In genomic region chr5:98328848-98329624, GRCm38 (mm10) we compare ENCODE assay signal across 8 mouse cellular contexts. TPM values are rescaled to one million over a fixed set of nuclear protein-coding genes. Genes with fewer than 3 reads are reported as not detected.
DNase-seq lines count a peak whose midpoint lies in the region; ATAC-seq and TF ChIP-seq lines count a peak whose summit lies in the region.

Gene Cfap299, plus strand, starts transcription at chr5:98329304.

- 0 out of 2 replicates have a peak, but pooled peaks cover 3% of the 10 kb centered on the region for H3K4me1 ChIP-seq in E14TG2a.4 (replicated peaks; ENCODE audit: low read depth, low read length)
- no peaks in the 10 kb centered on the region; the same call in 1 of the 2 replicates for H3K4me1 ChIP-seq in lung, embryonic 14.5 days (ENCODE audit: insufficient read depth)
- no peaks in the 10 kb centered on the region; the same call in 1 of the 2 replicates for H3K4me1 ChIP-seq in thymus, adult 2 months (replicated peaks; ENCODE audit: control insufficient read depth, insufficient read depth, low read length)

- DNase-seq in cerebellum, adult 18-20 months: peak; percentile 76 to 90
- peak; percentile 74 for DNase-seq in forelimb bud, embryonic 11.5 days (ENCODE audit: low read depth, low spot score)
- peak; percentile 39 to 84 for DNase-seq in layer of hippocampus, adult 8-10 months (ENCODE audit: low spot score in 2 of 2)
- peak; percentile 91 for DNase-seq in lung, embryonic 14.5 days
- peak; percentile 56 for DNase-seq in ovary, adult 18-20 months (ENCODE audit: low spot score)
- peak; percentile 69 for DNase-seq in thymus, adult 2 months

- H3K9ac ChIP-seq in lung, embryonic 14.5 days: peak within 1 kb of the TSS; percentile 43

- H3K27me3 ChIP-seq in E14TG2a.4 (ENCODE audit: insufficient read depth, low read length): peaks cover 22% of the 10 kb centered on the region
- no peaks in the 10 kb centered on the region for H3K27me3 ChIP-seq in lung, embryonic 14.5 days (ENCODE audit: insufficient read depth, low read length)
- H3K27me3 ChIP-seq in thymus, adult 2 months (ENCODE audit: control insufficient read depth, insufficient read depth, low read length): no peaks in the 10 kb centered on the region

- WGBS in lung, embryonic 14.5 days: 2% methylated on average over 46 of the region's 46 CpGs
- 3% methylated on average over 46 of the region's 46 CpGs for WGBS in thymus, adult 2 months

- no peak for TF ChIP-seq POLR2A in thymus, adult 2 months (IDR thresholded peaks at IDR 0.05; ENCODE audit: control insufficient read depth, extremely low read depth, insufficient read depth, low read length, poor library complexity)

- H3K9me3 ChIP-seq in E14TG2a.4 (ENCODE audit: low read length): peaks cover 6% of the 10 kb centered on the region; the same call in 1 of the 2 replicates
- H3K9me3 ChIP-seq in lung, embryonic 14.5 days (ENCODE audit: low read depth, low read length): no peaks in the 10 kb centered on the region

- H3K36me3 ChIP-seq in E14TG2a.4 (ENCODE audit: insufficient read depth, low read length): no peaks in the 10 kb centered on the region
- no peaks in the 10 kb centered on the region for H3K36me3 ChIP-seq in lung, embryonic 14.5 days (ENCODE audit: insufficient read depth)
- no peaks in the 10 kb centered on the region for H3K36me3 ChIP-seq in thymus, adult 2 months (ENCODE audit: control insufficient read depth, insufficient read depth, low read length)

- peak within 1 kb of the TSS; percentile 75 for H3K4me2 ChIP-seq in lung, embryonic 14.5 days

- H3K4me3 ChIP-seq in E14TG2a.4 (replicated peaks; ENCODE audit: low read length): peak within 1 kb of the TSS; percentile 78
- peak within 1 kb of the TSS; percentile 54 for H3K4me3 ChIP-seq in lung, embryonic 14.5 days (ENCODE audit: low read depth, low read length)
- H3K4me3 ChIP-seq in thymus, adult 2 months (ENCODE audit: control insufficient read depth, insufficient read depth, low read length): peak within 1 kb of the TSS; percentile 37

- TF ChIP-seq CTCF in E14TG2a.4 (conservative IDR thresholded peaks at IDR 0.05; ENCODE audit: low read length): 0 out of 2 replicates have a peak, but pooled peaks have one; percentile 13
- peak; percentile 100 for TF ChIP-seq CTCF in lung, embryonic 14.5 days (IDR thresholded peaks at IDR 0.05; ENCODE audit: low read depth)
- TF ChIP-seq CTCF in thymus, adult 2 months (IDR thresholded peaks at IDR 0.05; ENCODE audit: borderline replicate concordance, control insufficient read depth, extremely low read depth, insufficient read depth, low read length, poor library complexity): peak; percentile 99

- ATAC-seq in hematopoietic stem cell, adult 5-6 weeks (replicated peaks in 1 of 2; ENCODE audit: insufficient read depth in 1 of 2, low FRiP score in 2 of 2, low TSS enrichment in 1 of 2, low read depth in 1 of 2, poor library complexity in 2 of 2, severe bottlenecking in 2 of 2): peak; percentile 94 to 98
- ATAC-seq in lung, embryonic 14.5 days (ENCODE audit: insufficient read depth): peak; percentile 94

- no peak within 1 kb of the TSS for H3K27ac ChIP-seq in lung, embryonic 14.5 days (ENCODE audit: low read depth)
- no peak within 1 kb of the TSS for H3K27ac ChIP-seq in thymus, adult 2 months (ENCODE audit: control insufficient read depth, insufficient read depth, low read length)

RNA-seq across cellular contexts. Expression of gene Cfap299, which starts in this region (rescaled TPM):
- total RNA-seq in hematopoietic stem cell, adult 5-6 weeks (2017): not detected in 2 replicates
- 1 to 10 TPM in 2 of 4 experiments, under 1 TPM in 1, not detected in 1; 0.41 to 1.2 (median 1.1) TPM for total RNA-seq in layer of hippocampus, adult 8-10 months (2022)
- polyA plus RNA-seq in lung, embryonic 14.5 days (2014; fragmentation: Nextera tagmentation; extraction: Ambion mirVana): 1.2 and 2.1 TPM in 2 replicates
- polyA plus RNA-seq in thymus, adult 2 months (2012; rRNA removed): not detected in 2 replicates

Comparison
In these comparisons a context has a peak if more than half of its experiments do, and no peak if none do; other contexts are left out.
1. Peak in ATAC-seq in hematopoietic stem cell, adult 5-6 weeks; RNA of the gene not detected or under 1 TPM.
2. Peak in DNase-seq and H3K4me3 ChIP-seq in thymus, adult 2 months; RNA of the gene not detected or under 1 TPM.
3. CTCF ChIP-seq: peak in every context shown above with its lines; median percentile 100 in lung, embryonic 14.5 days; 99 in thymus, adult 2 months; 13 in E14TG2a.4.